Mouse (Mus musculus) neutrophil, adult 5-6 weeks (primary cell): ENCODE measurements around the gene Tnip2. TPM values are rescaled to one million over a fixed set of nuclear protein-coding genes. Genes with fewer than 3 reads are reported as not detected.

ENCODE experiments used
- ATAC-seq: fragments of 151-379, 151-347 bp; 2 replicates; pipeline ENCODE4 v1.8.0; 2017; ENCODE audit warnings: mild to moderate bottlenecking, moderate TSS enrichment; ENCODE audit not compliant: insufficient number of reproducible peaks, poor library complexity, low FRiP score, severe bottlenecking; ENCODE audit errors: extremely low read depth
- total RNA-seq: library from RNA; stranded (forward); fragments of 200-1000 nt; gene quantifications from 2 replicates; pipeline ENCODE4 v1.2.3, GENCODE M21; 2017

The Tnip2 gene
- total RNA-seq, 1 experiment from 2014 or later = 75.8 TPM

DNA sequence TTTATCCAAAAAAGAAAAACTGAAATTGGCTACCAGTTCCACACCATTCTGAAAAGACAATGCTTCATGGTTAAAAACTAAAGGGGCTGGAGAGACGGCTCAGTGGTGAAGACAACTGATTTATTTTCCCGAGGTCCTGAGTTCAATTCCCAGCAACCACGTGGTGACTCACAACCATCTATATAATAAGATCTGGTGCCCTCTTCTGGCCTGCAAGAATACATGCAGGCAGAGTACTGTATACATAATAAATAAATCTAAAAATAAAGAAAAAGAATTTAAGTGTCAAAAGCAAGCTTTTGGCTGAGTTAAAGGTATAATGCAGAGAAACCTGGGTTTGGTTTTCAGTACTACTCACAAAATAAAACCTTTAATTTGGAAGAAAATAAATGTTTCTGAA lies 32.9 kb downstream of the Tnip2 start:
- ATAC-seq = no peak

DNA sequence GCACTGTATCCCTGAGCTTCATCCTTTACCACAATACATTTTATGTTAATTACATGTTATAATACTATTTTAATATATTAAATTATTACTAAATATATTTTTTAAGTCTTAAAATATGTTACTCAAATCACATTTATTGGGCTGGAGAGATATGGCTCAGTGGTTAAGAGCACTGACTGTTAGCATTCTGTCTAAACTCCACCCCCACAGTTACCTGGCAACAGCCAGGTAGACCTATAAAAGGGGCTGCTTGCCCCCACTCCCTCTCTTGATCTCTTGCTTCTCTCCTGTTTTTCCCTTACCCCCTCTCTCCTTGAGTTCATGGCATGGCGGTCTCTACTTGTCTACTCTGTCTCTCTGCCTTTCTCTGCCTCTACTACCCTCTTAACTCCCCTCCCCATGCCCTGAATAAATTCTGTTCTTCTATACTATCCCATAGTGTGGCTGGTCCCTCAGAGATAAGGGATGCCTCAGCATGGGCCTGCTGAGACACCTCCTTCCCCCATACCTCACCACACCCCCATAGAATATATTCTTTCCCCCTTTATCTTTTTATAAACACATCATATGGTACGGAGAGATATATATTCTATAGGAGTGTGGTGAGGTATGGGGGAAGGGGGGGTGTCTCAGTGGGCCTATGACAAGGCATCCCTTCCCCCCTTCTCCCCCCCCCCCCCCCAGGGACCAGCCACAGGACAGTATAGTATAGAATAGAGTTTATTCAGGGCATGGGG lies 45.6 kb downstream of the Tnip2 start:
- no peak for ATAC-seq

GRCm38 (mm10) chr5:34466648-34467047 lies 47.1 kb downstream of the Tnip2 start:
- no peak for ATAC-seq

DNA sequence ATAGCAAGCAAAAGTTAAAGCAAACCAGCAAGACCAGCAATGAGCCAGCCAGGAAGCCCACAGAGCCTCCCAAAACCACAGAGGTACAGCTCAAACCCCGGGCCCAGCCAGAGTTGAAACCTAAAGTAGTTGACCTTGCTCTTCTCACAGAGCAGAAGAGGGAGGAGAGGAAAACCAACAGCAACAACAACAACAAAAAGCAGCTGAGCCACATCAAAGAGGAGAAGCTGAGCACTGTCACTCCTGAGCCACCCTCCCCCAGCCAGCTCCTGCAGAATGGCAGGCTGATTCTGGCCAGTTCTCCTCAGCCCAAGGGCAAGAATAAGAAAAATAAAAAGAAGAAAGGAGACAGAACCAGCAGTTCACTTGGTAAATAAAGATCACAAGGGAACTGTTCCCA lies 47.7 kb downstream of the Tnip2 start:
- no peak for ATAC-seq

- no peak for ATAC-seq
Measured at GRCm38 (mm10) chr5:34461841-34462240, 52.0 kb downstream of the Tnip2 start.

DNA sequence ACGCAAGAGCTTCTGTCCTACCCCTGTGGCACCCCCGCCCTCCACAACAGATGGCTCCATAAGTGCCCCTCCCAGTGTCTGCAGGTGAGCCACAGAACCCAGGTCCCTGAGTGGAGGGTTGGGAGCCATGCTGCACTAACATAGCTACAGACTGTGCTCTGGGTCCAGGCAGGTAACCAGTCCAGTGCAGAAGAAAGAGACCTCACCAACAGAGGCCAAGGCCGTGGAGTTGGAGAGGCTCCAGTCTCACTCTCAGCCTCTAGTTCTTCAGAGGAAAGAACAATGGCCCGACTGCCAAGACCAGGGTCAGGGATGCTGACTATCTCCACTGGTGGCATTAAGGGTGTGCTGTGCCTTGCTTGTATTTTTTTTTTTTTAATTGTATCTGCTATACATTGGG lies 52.5 kb downstream of the Tnip2 start:
- ATAC-seq = no peak

DNA sequence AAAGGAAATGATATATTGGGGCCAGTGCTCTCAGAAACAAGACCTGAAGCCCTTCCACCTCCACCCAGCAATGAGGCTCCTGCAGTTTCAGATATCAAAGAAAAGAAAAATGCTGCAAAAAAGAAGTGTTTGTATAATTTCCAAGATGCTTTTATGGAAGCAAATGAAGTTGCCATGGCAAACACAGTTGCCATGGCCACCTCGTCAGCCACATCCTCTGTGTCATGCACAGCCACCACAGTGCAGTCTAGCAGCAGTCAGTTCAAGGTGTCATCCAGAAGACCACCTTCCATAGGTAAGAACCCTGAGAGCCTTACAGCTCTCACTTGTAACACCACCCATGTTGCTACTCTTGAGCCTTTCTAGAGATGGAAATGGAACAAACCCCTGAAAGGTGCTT lies 54.8 kb downstream of the Tnip2 start:
- ATAC-seq = no peak

DNA sequence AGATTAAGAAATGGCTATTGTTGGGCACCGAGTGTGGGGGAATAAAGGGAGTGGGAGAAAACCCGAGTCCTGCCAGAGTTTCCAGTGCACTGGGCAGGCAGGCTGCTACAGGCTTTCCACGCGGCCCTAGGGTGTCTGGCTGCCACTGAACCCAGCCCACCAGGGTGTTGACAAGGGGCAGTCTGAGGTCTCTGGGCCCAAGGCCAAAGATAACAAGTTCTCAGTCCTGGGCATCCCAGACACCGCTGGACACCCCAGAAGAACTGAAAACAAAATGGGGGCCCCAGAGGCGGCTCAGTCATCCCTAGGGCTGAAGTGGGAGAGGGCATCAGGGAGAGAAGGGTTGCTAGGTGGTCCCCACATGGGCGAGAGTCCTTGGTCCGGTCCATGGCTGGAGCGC lies 67.6 kb downstream of the Tnip2 start:
- no peak for ATAC-seq

Other genes with a start within 250 kb of the Tnip2 start
- gene Zfyve28, start 225.5 kb downstream of the Tnip2 start, total RNA-seq = 1.7 and 2.3 TPM in 2 replicates
- 0.35 TPM in 1 of 2 replicates, not detected in the other for gene Cfap99, start 225.4 kb downstream of the Tnip2 start, total RNA-seq
- 99.3 and 105 TPM in 2 replicates for gene Rnf4, start 177.7 kb downstream of the Tnip2 start, total RNA-seq
- gene Fam193a, start 144.1 kb downstream of the Tnip2 start, total RNA-seq = 69.5 and 75.7 TPM in 2 replicates
- 105 and 107 TPM in 2 replicates for gene Sh3bp2, start 11.8 kb upstream of the Tnip2 start, total RNA-seq
- gene Add1, start 59.7 kb upstream of the Tnip2 start, total RNA-seq = 399 and 418 TPM in 2 replicates
- 28.6 and 36.0 TPM in 2 replicates for gene Mfsd10, start 123.2 kb upstream of the Tnip2 start, total RNA-seq
- 33.3 and 36.9 TPM in 2 replicates for gene Nop14, start 146.2 kb upstream of the Tnip2 start, total RNA-seq
- gene Grk4, start 146.4 kb upstream of the Tnip2 start, total RNA-seq = 9.9 and 11.8 TPM in 2 replicates
- gene Htt, start 247.7 kb upstream of the Tnip2 start, total RNA-seq = 27.9 and 30.7 TPM in 2 replicates